Mouse (Mus musculus): Measurements from ENCODE around the gene Mgat5. TPM values are rescaled to one million over a fixed set of nuclear protein-coding genes. Genes with fewer than 3 reads are reported as not detected.

Gene Mgat5
- polyA plus RNA-seq, 1 experiment from 2014 or later = 9.6 TPM

- Histone ChIP-seq H3K27ac (no peak overlapping the region), H3K4me1 (no peaks in the 10 kb centered on the region; the same call in 1 of the 2 replicates), H3K4me2 (replicated peaks) (no peak overlapping the region), H3K36me3 (peaks cover 18% of the 10 kb centered on the region; the same call in 1 of the 2 replicates), H3K27me3 (replicated peaks) (no peaks in the 10 kb centered on the region), H3K9ac (no peak overlapping the region), H3K9me3 (peaks cover 2% of the 10 kb centered on the region; the same call in 1 of the 2 replicates), H3K4me3 (no peak overlapping the region)
- WGBS = 43% methylated on average over 7 of the region's 7 CpGs
- no peak for ATAC-seq (ENCODE audit: low FRiP score, low read depth)
Observed at GRCm38 (mm10) chr1:127414500-127414899, 209.7 kb downstream of the Mgat5 start.

- Histone ChIP-seq H3K9ac (no peak overlapping the region), H3K9me3 (peaks cover 2% of the 10 kb centered on the region; the same call in 1 of the 2 replicates), H3K4me3 (no peak overlapping the region), H3K27me3 (replicated peaks) (no peaks in the 10 kb centered on the region), H3K4me1 (no peaks in the 10 kb centered on the region; the same call in 1 of the 2 replicates), H3K27ac (no peak overlapping the region), H3K36me3 (peaks cover 18% of the 10 kb centered on the region; the same call in 1 of the 2 replicates), H3K4me2 (replicated peaks) (no peak overlapping the region)
- WGBS = 84% methylated on average over 1 of the region's 1 CpGs
- ATAC-seq (ENCODE audit: low FRiP score, low read depth) = no peak
Observed at GRCm38 (mm10) chr1:127415896-127416295, 211.1 kb downstream of the Mgat5 start.

- Histone ChIP-seq H3K9me3 (peaks cover 2% of the 10 kb centered on the region; the same call in 1 of the 2 replicates), H3K27me3 (replicated peaks) (no peaks in the 10 kb centered on the region), H3K4me3 (no peak overlapping the region), H3K4me2 (replicated peaks) (no peak overlapping the region), H3K36me3 (peaks cover 18% of the 10 kb centered on the region; the same call in 1 of the 2 replicates), H3K27ac (no peak overlapping the region), H3K4me1 (no peaks in the 10 kb centered on the region; the same call in 1 of the 2 replicates), H3K9ac (no peak overlapping the region)
- ATAC-seq (ENCODE audit: low FRiP score, low read depth) = no peak
- WGBS = 85% methylated on average over 1 of the region's 1 CpGs
Observed at GRCm38 (mm10) chr1:127416971-127417370, 212.2 kb downstream of the Mgat5 start.

GRCm38 (mm10) chr1:127418916-127419575 lies 214.2 kb downstream of the Mgat5 start:
- H3K27ac ChIP-seq = no peak overlapping the region
- H3K9me3 ChIP-seq = peaks cover 2% of the 10 kb centered on the region; the same call in 1 of the 2 replicates
- H3K4me3 ChIP-seq = no peak overlapping the region
- no peaks in the 10 kb centered on the region; the same call in 1 of the 2 replicates for H3K4me1 ChIP-seq
- 64% methylated on average over 4 of the region's 4 CpGs for WGBS
- H3K27me3 ChIP-seq (replicated peaks) = no peaks in the 10 kb centered on the region
- H3K9ac ChIP-seq = no peak overlapping the region
- ATAC-seq (ENCODE audit: low FRiP score, low read depth) = no peak
- H3K4me2 ChIP-seq (replicated peaks) = no peak overlapping the region
- H3K36me3 ChIP-seq = peaks cover 9% of the 10 kb centered on the region; the same call in 1 of the 2 replicates

GRCm38 (mm10) chr1:127419581-127419980 lies 214.8 kb downstream of the Mgat5 start:
- Histone ChIP-seq H3K4me1 (peaks cover 4% of the 10 kb centered on the region; the same call in 1 of the 2 replicates), H3K4me2 (replicated peaks) (no peak overlapping the region), H3K4me3 (no peak overlapping the region), H3K9ac (no peak overlapping the region), H3K36me3 (peaks cover 9% of the 10 kb centered on the region; the same call in 1 of the 2 replicates), H3K9me3 (peaks cover 2% of the 10 kb centered on the region; the same call in 1 of the 2 replicates), H3K27me3 (replicated peaks) (no peaks in the 10 kb centered on the region), H3K27ac (no peak overlapping the region)
- peak; percentile 45; the same call in 1 of the 2 replicates for ATAC-seq (ENCODE audit: low FRiP score, low read depth)
- whole genome bisulfite sequencing = 26% methylated on average over 7 of the region's 7 CpGs

GRCm38 (mm10) chr1:127420383-127420782 lies 215.6 kb downstream of the Mgat5 start:
- H3K27ac ChIP-seq = no peak overlapping the region
- H3K36me3 ChIP-seq = peaks cover 9% of the 10 kb centered on the region; the same call in 1 of the 2 replicates
- ATAC-seq (ENCODE audit: low FRiP score, low read depth) = no peak
- peaks cover 2% of the 10 kb centered on the region; the same call in 1 of the 2 replicates for H3K9me3 ChIP-seq
- H3K4me3 ChIP-seq = no peak overlapping the region
- H3K4me2 ChIP-seq (replicated peaks) = no peak overlapping the region
- H3K27me3 ChIP-seq (replicated peaks) = no peaks in the 10 kb centered on the region
- H3K9ac ChIP-seq = no peak overlapping the region
- peaks cover 7% of the 10 kb centered on the region for H3K4me1 ChIP-seq
- WGBS = 29% methylated on average over 13 of the region's 13 CpGs

- no peak for ATAC-seq (ENCODE audit: low FRiP score, low read depth)
- Histone ChIP-seq H3K9ac (no peak overlapping the region), H3K27me3 (replicated peaks) (no peaks in the 10 kb centered on the region), H3K4me2 (replicated peaks) (no peak overlapping the region), H3K36me3 (peaks cover 9% of the 10 kb centered on the region; the same call in 1 of the 2 replicates), H3K4me3 (no peak overlapping the region), H3K9me3 (peaks cover 2% of the 10 kb centered on the region; the same call in 1 of the 2 replicates), H3K4me1 (peaks cover 7% of the 10 kb centered on the region), H3K27ac (no peak overlapping the region)
- 61% methylated on average over 15 of the region's 15 CpGs for WGBS
Observed at GRCm38 (mm10) chr1:127420795-127421194, 216.0 kb downstream of the Mgat5 start.

GRCm38 (mm10) chr1:127422565-127422964 lies 217.8 kb downstream of the Mgat5 start:
- H3K4me1 ChIP-seq = peaks cover 7% of the 10 kb centered on the region

GRCm38 (mm10) chr1:127425021-127425532 lies 220.3 kb downstream of the Mgat5 start:
- Histone ChIP-seq H3K27me3 (replicated peaks) (no peaks in the 10 kb centered on the region), H3K4me1 (peaks cover 7% of the 10 kb centered on the region), H3K36me3 (no peaks in the 10 kb centered on the region), H3K4me3 (no peak overlapping the region), H3K27ac (no peak overlapping the region), H3K4me2 (replicated peaks) (no peak overlapping the region), H3K9me3 (no peaks in the 10 kb centered on the region), H3K9ac (no peak overlapping the region)
- WGBS = 46% methylated on average over 6 of the region's 6 CpGs
- ATAC-seq (ENCODE audit: low FRiP score, low read depth) = peak; percentile 52; the same call in 1 of the 2 replicates

More at GRCm38 (mm10) chr1:127422565-127422964, 217.8 kb downstream of the Mgat5 start:
- Histone ChIP-seq H3K9ac (no peak overlapping the region), H3K36me3 (peaks cover 5% of the 10 kb centered on the region; the same call in 1 of the 2 replicates), H3K4me3 (no peak overlapping the region), H3K27me3 (replicated peaks) (no peaks in the 10 kb centered on the region), H3K27ac (no peak overlapping the region), H3K9me3 (peaks cover under 1% of the 10 kb centered on the region; the same call in 1 of the 2 replicates), H3K4me2 (replicated peaks) (no peak overlapping the region)
- ATAC-seq (ENCODE audit: low FRiP score, low read depth) = no peak
- WGBS = 84% methylated on average over 4 of the region's 4 CpGs

GRCm38 (mm10) chr1:127430290-127430689 lies 225.5 kb downstream of the Mgat5 start:
- Histone ChIP-seq H3K4me1 (peaks cover 6% of the 10 kb centered on the region; the same call in 1 of the 2 replicates), H3K9ac (no peak overlapping the region), H3K9me3 (no peaks in the 10 kb centered on the region), H3K36me3 (no peaks in the 10 kb centered on the region), H3K4me3 (no peak overlapping the region), H3K27me3 (replicated peaks) (no peaks in the 10 kb centered on the region), H3K4me2 (replicated peaks) (no peak overlapping the region), H3K27ac (no peak overlapping the region)
- ATAC-seq (ENCODE audit: low FRiP score, low read depth) = no peak
- WGBS = 88% methylated on average over 7 of the region's 7 CpGs

- Histone ChIP-seq H3K9ac (no peak overlapping the region), H3K4me1 (peaks cover 6% of the 10 kb centered on the region; the same call in 1 of the 2 replicates), H3K36me3 (no peaks in the 10 kb centered on the region), H3K27ac (no peak overlapping the region), H3K27me3 (replicated peaks) (no peaks in the 10 kb centered on the region), H3K9me3 (no peaks in the 10 kb centered on the region), H3K4me3 (no peak overlapping the region), H3K4me2 (replicated peaks) (no peak overlapping the region)
- no peak for ATAC-seq (ENCODE audit: low FRiP score, low read depth)
- 93% methylated on average over 4 of the region's 4 CpGs for WGBS
Observed at GRCm38 (mm10) chr1:127434829-127435228, 230.0 kb downstream of the Mgat5 start.

GRCm38 (mm10) chr1:127437091-127437490 lies 232.3 kb downstream of the Mgat5 start:
- Histone ChIP-seq H3K9me3 (no peaks in the 10 kb centered on the region), H3K4me1 (peaks cover 11% of the 10 kb centered on the region; the same call in 1 of the 2 replicates), H3K27ac (no peak overlapping the region), H3K4me2 (replicated peaks) (no peak overlapping the region), H3K27me3 (replicated peaks) (no peaks in the 10 kb centered on the region), H3K9ac (no peak overlapping the region), H3K4me3 (no peak overlapping the region), H3K36me3 (no peaks in the 10 kb centered on the region)
- WGBS = 74% methylated on average over 6 of the region's 6 CpGs
- ATAC-seq (ENCODE audit: low FRiP score, low read depth) = no peak
